Mouse (Mus musculus) kidney, postnatal 0 days (tissue): ENCODE data around the gene Ddo. TPM values are rescaled to one million over a fixed set of nuclear protein-coding genes. Genes with fewer than 3 reads are reported as not detected.
A peak's percentile ranks its signal among the peaks of the same experiment; 100 is the strongest.

Source experiments
- ATAC-seq: fragments of 200-750 bp; cut with Nextera tagmentation; replicated peaks from 2 replicates; pipeline ENCODE4 v1.8.0; 2017; ENCODE audit warnings: low read depth, moderate number of reproducible peaks, moderate TSS enrichment, moderate library complexity; ENCODE audit not compliant: low FRiP score
- DNase-seq: peaks from one replicate; pipeline ENCODE4 v3.0.0-alpha.2; 2016; ENCODE audit warnings: low spot score
- H3K27ac ChIP-seq: fragments of 300-500 bp; sonication (generic); 2 replicates; pipeline ENCODE4 v1.5.1; 2014; ENCODE audit warnings: mild to moderate bottlenecking
- H3K27me3 ChIP-seq: fragments of 300-500 bp; sonication (generic); 2 replicates; pipeline ENCODE4 v1.6.1; 2014; ENCODE audit warnings: low read length, mixed read lengths; ENCODE audit not compliant: insufficient read depth
- H3K36me3 ChIP-seq: fragments of 300-500 bp; sonication (generic); 2 replicates; pipeline ENCODE4 v1.6.1; 2014; ENCODE audit warnings: low read length, mixed read lengths; ENCODE audit not compliant: insufficient read depth
- H3K4me1 ChIP-seq: fragments of 300-500 bp; sonication (generic); replicated peaks from 2 replicates; pipeline ENCODE4 v1.6.1; 2014; ENCODE audit warnings: antibody characterized with exemption, low read length, mixed read lengths; ENCODE audit not compliant: insufficient read depth
- H3K4me2 ChIP-seq: fragments of 300-500 bp; sonication (generic); 2 replicates; pipeline ENCODE4 v1.6.1; 2014; ENCODE audit warnings: mild to moderate bottlenecking, low read length, moderate library complexity, mixed read lengths
- H3K4me3 ChIP-seq: fragments of 300-500 bp; sonication (generic); replicated peaks from 2 replicates; pipeline ENCODE4 v1.5.1; 2014; ENCODE audit warnings: low read depth, low read length
- H3K9ac ChIP-seq: fragments of 300-500 bp; sonication (generic); 2 replicates; pipeline ENCODE4 v1.6.1; 2014; ENCODE audit warnings: low read depth, low read length
- H3K9me3 ChIP-seq: fragments of 300-500 bp; sonication (generic); replicated peaks from 2 replicates; pipeline ENCODE4 v1.6.1; 2016; ENCODE audit warnings: low read length, inconsistent platforms, mixed read lengths
- CTCF ChIP-seq: IDR thresholded peaks from 2 replicates; pipeline ENCODE4 v1.5.1; 2016; ENCODE audit warnings: antibody characterized with exemption, low read depth, mild to moderate bottlenecking, moderate library complexity
- WGBS: fragments of 180-500 bp; shearing (Covaris S2); extraction: QIAGEN DNeasy Blood & Tissue Kit; methylation state at CpG from one replicate; pipeline ENCODE4 v1.1.7; 2014; 5-methylcytosine and 5-hydroxymethylcytosine counted together
- polyA plus RNA-seq: library from polyadenylated mRNA; unstranded; fragments of >200 nt; fragmentation: Nextera tagmentation; extraction: Ambion mirVana; gene quantifications from 2 replicates; pipeline ENCODE4 v1.2.1, GENCODE M21; 2015

The Ddo gene
- polyA plus RNA-seq, 1 experiment from 2014 or later, result 3.6 TPM

DNA sequence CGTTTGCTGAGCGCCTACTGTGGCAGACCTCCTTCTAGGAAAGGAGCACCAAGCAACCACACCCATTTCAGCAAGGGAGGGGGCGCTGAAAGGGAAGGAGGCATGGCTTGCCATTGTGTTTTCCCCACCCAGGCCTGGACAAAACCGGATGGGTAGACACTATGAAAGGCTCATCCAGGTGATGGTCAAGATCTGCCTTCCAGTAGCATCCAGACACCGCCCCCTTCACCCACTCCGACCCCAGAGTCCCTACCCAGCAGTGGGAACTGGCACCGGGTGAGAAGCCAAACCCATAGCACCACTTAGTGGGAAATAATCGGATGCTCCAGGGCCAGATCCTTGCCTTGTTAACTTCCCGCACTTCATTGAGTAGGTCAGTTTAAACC, 54.0 kb downstream of the Ddo start:
- Histone ChIP-seq H3K4me1 (no peaks in the 10 kb centered on the region), H3K4me3 (no peak overlapping the region; the same call in 1 of the 2 replicates), H3K9me3 (no peaks in the 10 kb centered on the region), H3K4me2 (peak overlapping the region; percentile 86), H3K36me3 (no peaks in the 10 kb centered on the region), H3K27me3 (no peaks in the 10 kb centered on the region), H3K9ac (no peak overlapping the region), H3K27ac (no peak overlapping the region)
- ATAC-seq (peak; percentile 15; the same call in 1 of the 2 replicates), DNase-seq (no peak)
- 59% methylated on average over 9 of the region's 9 CpGs for WGBS
- no peak for TF ChIP-seq CTCF

DNA sequence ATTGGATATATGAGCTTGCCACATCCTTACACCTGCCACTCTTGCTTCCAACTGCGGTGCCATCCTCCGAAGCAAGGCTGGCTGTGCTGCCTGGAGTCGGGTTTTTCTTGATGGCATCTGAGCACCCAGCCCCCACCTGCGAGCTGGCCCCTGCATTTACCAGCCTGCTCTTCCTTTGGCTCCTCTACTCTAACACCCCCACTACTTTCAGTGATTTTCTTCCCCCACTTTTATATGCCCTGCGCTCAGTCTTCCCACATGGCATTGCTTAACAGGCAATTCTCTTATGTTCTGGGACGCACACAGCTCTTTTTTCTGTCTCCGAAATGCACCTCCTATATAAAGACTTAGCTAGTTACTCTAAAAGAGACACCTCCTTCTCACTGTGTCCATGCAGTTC, 54.5 kb downstream of the Ddo start:
- DNase-seq (no peak), ATAC-seq (no peak)
- Histone ChIP-seq H3K9me3 (no peaks in the 10 kb centered on the region), H3K4me3 (no peak overlapping the region), H3K27ac (no peak overlapping the region), H3K9ac (no peak overlapping the region), H3K4me1 (no peaks in the 10 kb centered on the region), H3K36me3 (no peaks in the 10 kb centered on the region), H3K27me3 (no peaks in the 10 kb centered on the region), H3K4me2 (no peak overlapping the region)
- no peak for TF ChIP-seq CTCF
- 94% methylated on average over 7 of the region's 7 CpGs for WGBS

DNA sequence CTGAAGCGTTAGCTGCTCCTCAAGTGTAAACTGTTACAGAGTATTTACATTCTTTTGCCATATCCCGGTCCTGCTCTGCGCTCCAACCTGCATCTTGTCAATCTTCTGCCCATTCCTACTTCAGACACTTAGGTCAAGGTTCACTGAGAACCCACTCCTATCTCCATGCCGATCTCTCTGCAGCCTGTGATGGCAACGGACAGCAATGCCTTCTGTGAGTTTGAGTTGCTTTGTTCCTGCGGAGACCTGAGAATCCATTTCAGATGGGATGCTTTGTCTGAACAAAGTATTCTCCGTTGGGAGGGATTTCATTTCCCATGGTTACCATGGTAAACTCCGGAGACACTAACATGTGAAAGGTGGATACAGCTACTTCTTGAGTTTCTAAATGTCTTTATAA, 55.8 kb downstream of the Ddo start:
- no peak overlapping the region for H3K4me2 ChIP-seq
- no peaks in the 10 kb centered on the region for H3K36me3 ChIP-seq
- no peaks in the 10 kb centered on the region for H3K27me3 ChIP-seq
- H3K4me1 ChIP-seq, result no peaks in the 10 kb centered on the region
- WGBS, result 57% methylated on average over 8 of the region's 8 CpGs
- H3K9me3 ChIP-seq, result no peaks in the 10 kb centered on the region
- DNase-seq (no peak), ATAC-seq (no peak)
- H3K27ac ChIP-seq, result no peak overlapping the region
- no peak overlapping the region for H3K4me3 ChIP-seq
- no peak overlapping the region for H3K9ac ChIP-seq
- TF ChIP-seq CTCF, result no peak

GRCm38 (mm10) chr10:40686976-40687375, 57.2 kb downstream of the Ddo start:
- WGBS, result 73% methylated on average over 4 of the region's 4 CpGs
- no peak for ATAC-seq
- no peak for TF ChIP-seq CTCF
- no peaks in the 10 kb centered on the region for H3K9me3 ChIP-seq
- H3K27ac ChIP-seq, result no peak overlapping the region
- H3K4me1 ChIP-seq, result no peaks in the 10 kb centered on the region
- no peak for DNase-seq
- no peak overlapping the region for H3K4me3 ChIP-seq
- no peak overlapping the region for H3K9ac ChIP-seq
- no peaks in the 10 kb centered on the region for H3K27me3 ChIP-seq
- no peaks in the 10 kb centered on the region for H3K36me3 ChIP-seq
- no peak overlapping the region for H3K4me2 ChIP-seq

DNA sequence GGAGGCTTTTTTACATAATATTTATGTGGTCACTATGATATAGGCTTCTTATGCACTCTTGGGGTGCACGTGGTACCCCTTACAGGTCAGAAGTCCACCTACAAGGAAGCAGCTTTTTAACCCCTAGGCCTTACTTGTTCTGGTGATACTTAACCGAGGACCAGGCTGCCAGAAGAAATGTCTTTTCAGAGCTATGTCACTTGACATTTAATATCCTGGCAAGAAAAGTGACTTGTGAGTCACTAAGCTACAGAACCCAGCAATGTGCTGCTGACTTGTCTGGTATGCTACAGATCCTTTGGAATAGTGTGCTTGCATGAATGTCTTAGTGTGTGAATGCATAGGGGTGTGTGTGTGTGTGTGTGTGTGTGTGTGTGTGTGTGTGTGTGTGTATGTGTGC, 57.6 kb downstream of the Ddo start:
- WGBS, result 72% methylated on average over 2 of the region's 2 CpGs
- ATAC-seq (no peak), DNase-seq (no peak)
- H3K27ac ChIP-seq, result no peak overlapping the region
- no peak overlapping the region for H3K4me3 ChIP-seq
- no peaks in the 10 kb centered on the region for H3K4me1 ChIP-seq
- no peak overlapping the region for H3K9ac ChIP-seq
- no peaks in the 10 kb centered on the region for H3K36me3 ChIP-seq
- no peak for TF ChIP-seq CTCF
- no peaks in the 10 kb centered on the region for H3K9me3 ChIP-seq
- H3K4me2 ChIP-seq, result no peak overlapping the region
- H3K27me3 ChIP-seq, result no peaks in the 10 kb centered on the region

DNA sequence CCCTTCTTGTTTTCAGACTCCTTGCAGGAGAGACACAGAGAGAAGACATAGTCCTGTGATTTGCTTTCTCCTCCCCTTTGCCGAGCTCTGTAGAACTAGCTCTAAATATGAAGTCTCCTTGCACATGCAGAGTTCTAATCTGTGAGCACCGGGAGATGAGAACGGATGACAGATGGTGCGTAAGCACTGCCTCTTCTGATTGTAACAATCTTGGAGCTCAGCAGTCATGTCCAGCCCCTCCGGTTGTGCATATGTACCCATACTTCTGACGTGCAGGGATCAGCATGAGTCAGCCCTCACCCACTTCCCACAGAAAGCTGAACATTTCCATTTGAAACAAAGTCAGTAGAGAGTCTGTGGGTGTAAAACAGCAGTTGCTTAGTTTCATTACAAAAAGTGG, 58.5 kb downstream of the Ddo start:
- Histone ChIP-seq H3K9ac (no peak overlapping the region), H3K4me3 (no peak overlapping the region)
- no peak for DNase-seq

GRCm38 (mm10) chr10:40688873-40689272, 59.1 kb downstream of the Ddo start:
- Histone ChIP-seq H3K36me3 (no peaks in the 10 kb centered on the region), H3K27me3 (no peaks in the 10 kb centered on the region), H3K27ac (no peak overlapping the region), H3K9me3 (no peaks in the 10 kb centered on the region), H3K4me3 (no peak overlapping the region), H3K4me1 (no peaks in the 10 kb centered on the region), H3K4me2 (no peak overlapping the region), H3K9ac (no peak overlapping the region)
- WGBS, result 71% methylated on average over 1 of the region's 1 CpGs
- no peak for DNase-seq
- ATAC-seq, result no peak
- TF ChIP-seq CTCF, result no peak

More for the DNA sequence above, 58.5 kb downstream of the Ddo start:
- no peak for ATAC-seq
- H3K27ac ChIP-seq, result no peak overlapping the region
- H3K36me3 ChIP-seq, result no peaks in the 10 kb centered on the region
- H3K9me3 ChIP-seq, result no peaks in the 10 kb centered on the region
- H3K4me2 ChIP-seq, result no peak overlapping the region
- whole genome bisulfite sequencing, result 89% methylated on average over 6 of the region's 6 CpGs
- no peak for TF ChIP-seq CTCF
- H3K27me3 ChIP-seq, result no peaks in the 10 kb centered on the region
- no peaks in the 10 kb centered on the region for H3K4me1 ChIP-seq
